Mouse (Mus musculus) liver, embryonic 13.5 days (tissue): ENCODE results near the gene Lhpp. TPM values are rescaled to one million over a fixed set of nuclear protein-coding genes. Genes with fewer than 3 reads are reported as not detected.

Experiments used
- ATAC-seq: fragments of 200-750 bp; cut with Nextera tagmentation; 2 replicates; pipeline ENCODE4 v1.8.0; 2017; ENCODE audit warnings: low read depth, mild to moderate bottlenecking, moderate number of reproducible peaks, moderate library complexity
- DNase-seq: peaks from one replicate; pipeline ENCODE4 v3.0.0; 2022
- H3K27ac ChIP-seq: fragments of 300-500 bp; sonication (generic); 2 replicates; pipeline ENCODE4 v1.5.1; 2015; ENCODE audit warnings: moderate library complexity, mild to moderate bottlenecking, inconsistent platforms
- H3K27me3 ChIP-seq: fragments of 300-500 bp; sonication (generic); 2 replicates; pipeline ENCODE4 v1.6.1; 2015; ENCODE audit warnings: mild to moderate bottlenecking, inconsistent platforms
- H3K36me3 ChIP-seq: fragments of 300-500 bp; sonication (generic); 2 replicates; pipeline ENCODE4 v1.6.1; 2015; ENCODE audit warnings: mild to moderate bottlenecking, inconsistent platforms
- H3K4me1 ChIP-seq: fragments of 300-500 bp; sonication (generic); replicated peaks from 2 replicates; pipeline ENCODE4 v1.6.1; 2015; ENCODE audit warnings: inconsistent platforms
- H3K4me2 ChIP-seq: fragments of 300-500 bp; sonication (generic); 2 replicates; pipeline ENCODE4 v1.6.1; 2015; ENCODE audit warnings: inconsistent platforms, mild to moderate bottlenecking, moderate library complexity
- H3K4me3 ChIP-seq: fragments of 300-500 bp; sonication (generic); replicated peaks from 2 replicates; pipeline ENCODE4 v1.5.1; 2015; ENCODE audit warnings: mild to moderate bottlenecking, inconsistent platforms
- H3K9ac ChIP-seq: fragments of 300-500 bp; sonication (generic); 2 replicates; pipeline ENCODE4 v1.6.1; 2015; ENCODE audit warnings: mild to moderate bottlenecking, inconsistent platforms
- H3K9me3 ChIP-seq: fragments of 300-500 bp; sonication (generic); replicated peaks from 2 replicates; pipeline ENCODE4 v1.6.1; 2016; ENCODE audit warnings: inconsistent platforms
- WGBS: fragments of 180-500 bp; shearing (Covaris S2); methylation state at CpG from one replicate; pipeline ENCODE4 v1.1.7; 2015; ENCODE audit not compliant: insufficient replicate concordance; 5-methylcytosine and 5-hydroxymethylcytosine counted together
- polyA plus RNA-seq: library from polyadenylated mRNA; unstranded; fragments of >200 nt; fragmentation: Nextera tagmentation; extraction: Ambion mirVana; gene quantifications from 2 replicates; pipeline ENCODE4 v1.2.1, GENCODE M21; 2015

Gene Lhpp
- polyA plus RNA-seq, 1 experiment from 2014 or later: 8.0 TPM

GRCm38 (mm10) chr7:132748076-132748769 is 137.8 kb downstream of the Lhpp start:
- Histone ChIP-seq H3K9ac (no peak overlapping the region), H3K36me3 (peaks cover 80% of the 10 kb centered on the region), H3K27me3 (no peaks in the 10 kb centered on the region), H3K4me3 (no peak overlapping the region), H3K4me2 (no peak overlapping the region), H3K9me3 (no peaks in the 10 kb centered on the region), H3K27ac (0 out of 2 replicates have a peak overlapping the region, but pooled peaks have one; percentile 35), H3K4me1 (peaks cover 32% of the 10 kb centered on the region)
- DNase-seq: no peak
- WGBS: 77% methylated on average over 3 of the region's 3 CpGs
- no peak for ATAC-seq

GRCm38 (mm10) chr7:132749504-132749903 is 139.1 kb downstream of the Lhpp start:
- ATAC-seq: no peak
- H3K4me3 ChIP-seq: no peak overlapping the region
- no peaks in the 10 kb centered on the region for H3K27me3 ChIP-seq
- H3K36me3 ChIP-seq: peaks cover 92% of the 10 kb centered on the region
- H3K4me2 ChIP-seq: no peak overlapping the region
- 91% methylated on average over 11 of the region's 11 CpGs for WGBS
- peaks cover 44% of the 10 kb centered on the region for H3K4me1 ChIP-seq
- DNase-seq: no peak
- no peaks in the 10 kb centered on the region for H3K9me3 ChIP-seq
- no peak overlapping the region for H3K27ac ChIP-seq
- no peak overlapping the region for H3K9ac ChIP-seq

GRCm38 (mm10) chr7:132751716-132752115 is 141.3 kb downstream of the Lhpp start:
- Histone ChIP-seq H3K27ac (0 out of 2 replicates have a peak overlapping the region, but pooled peaks have one; percentile 29), H3K4me3 (no peak overlapping the region), H3K4me1 (peaks cover 59% of the 10 kb centered on the region), H3K4me2 (no peak overlapping the region), H3K9me3 (no peaks in the 10 kb centered on the region), H3K9ac (0 out of 2 replicates have a peak overlapping the region, but pooled peaks have one; percentile 16), H3K36me3 (peaks cover 98% of the 10 kb centered on the region), H3K27me3 (no peaks in the 10 kb centered on the region)
- DNase-seq (no peak), ATAC-seq (no peak)
- 67% methylated on average over 2 of the region's 2 CpGs for WGBS

GRCm38 (mm10) chr7:132753518-132754388 is 143.3 kb downstream of the Lhpp start:
- Histone ChIP-seq H3K27ac (peak overlapping the region; percentile 50; the same call in 1 of the 2 replicates), H3K4me1 (peaks cover 47% of the 10 kb centered on the region), H3K4me3 (no peak overlapping the region), H3K36me3 (peaks cover 99% of the 10 kb centered on the region), H3K9ac (peak overlapping the region; percentile 42; the same call in 1 of the 2 replicates), H3K4me2 (no peak overlapping the region), H3K27me3 (no peaks in the 10 kb centered on the region), H3K9me3 (no peaks in the 10 kb centered on the region)
- DNase-seq (no peak), ATAC-seq (peak; percentile 24; the same call in 1 of the 2 replicates)
- 70% methylated on average over 4 of the region's 4 CpGs for WGBS

GRCm38 (mm10) chr7:132754389-132754750 is 143.9 kb downstream of the Lhpp start:
- H3K27ac ChIP-seq: peak overlapping the region; percentile 50
- no peaks in the 10 kb centered on the region for H3K9me3 ChIP-seq
- H3K36me3 ChIP-seq: peaks cover 99% of the 10 kb centered on the region
- ATAC-seq: no peak
- H3K9ac ChIP-seq: peak overlapping the region; percentile 42
- peaks cover 45% of the 10 kb centered on the region for H3K4me1 ChIP-seq
- no peaks in the 10 kb centered on the region for H3K27me3 ChIP-seq
- 77% methylated on average over 3 of the region's 3 CpGs for WGBS
- no peak overlapping the region for H3K4me3 ChIP-seq
- no peak overlapping the region for H3K4me2 ChIP-seq
- DNase-seq: no peak

Other genes starting within 250 kb of the Lhpp start
- 86.1 and 99.6 TPM in 2 replicates for gene Oat, start 34.2 kb upstream of the Lhpp start, polyA plus RNA-seq
- not detected in 2 replicates for gene Nkx1-2, start 11.0 kb upstream of the Lhpp start, polyA plus RNA-seq
- gene Fam53b, start 203.2 kb downstream of the Lhpp start, polyA plus RNA-seq: 19.1 and 21.4 TPM in 2 replicates
- 24.1 and 30.1 TPM in 2 replicates for gene Eef1akmt2, start 242.0 kb downstream of the Lhpp start, polyA plus RNA-seq
- gene Abraxas2, start 248.6 kb downstream of the Lhpp start, polyA plus RNA-seq: 17.0 and 18.4 TPM in 2 replicates